Mouse (Mus musculus): ENCODE measurements around the gene Man1c1.
A peak's percentile ranks its signal among the peaks of the same experiment; 100 is the strongest.

GRCm38 (mm10) chr4:134612070-134612667 lies 91.9 kb downstream of the Man1c1 start:
- TF ChIP-seq EP300 (IDR thresholded peaks at IDR 0.05; ENCODE audit: low read depth) (peak; percentile 91), CTCF (IDR thresholded peaks at IDR 0.05; ENCODE audit: low read depth) (peak; percentile 39)
